Comparison of ENCODE assay signal across 28 mouse cellular contexts in the genomic region with DNA sequence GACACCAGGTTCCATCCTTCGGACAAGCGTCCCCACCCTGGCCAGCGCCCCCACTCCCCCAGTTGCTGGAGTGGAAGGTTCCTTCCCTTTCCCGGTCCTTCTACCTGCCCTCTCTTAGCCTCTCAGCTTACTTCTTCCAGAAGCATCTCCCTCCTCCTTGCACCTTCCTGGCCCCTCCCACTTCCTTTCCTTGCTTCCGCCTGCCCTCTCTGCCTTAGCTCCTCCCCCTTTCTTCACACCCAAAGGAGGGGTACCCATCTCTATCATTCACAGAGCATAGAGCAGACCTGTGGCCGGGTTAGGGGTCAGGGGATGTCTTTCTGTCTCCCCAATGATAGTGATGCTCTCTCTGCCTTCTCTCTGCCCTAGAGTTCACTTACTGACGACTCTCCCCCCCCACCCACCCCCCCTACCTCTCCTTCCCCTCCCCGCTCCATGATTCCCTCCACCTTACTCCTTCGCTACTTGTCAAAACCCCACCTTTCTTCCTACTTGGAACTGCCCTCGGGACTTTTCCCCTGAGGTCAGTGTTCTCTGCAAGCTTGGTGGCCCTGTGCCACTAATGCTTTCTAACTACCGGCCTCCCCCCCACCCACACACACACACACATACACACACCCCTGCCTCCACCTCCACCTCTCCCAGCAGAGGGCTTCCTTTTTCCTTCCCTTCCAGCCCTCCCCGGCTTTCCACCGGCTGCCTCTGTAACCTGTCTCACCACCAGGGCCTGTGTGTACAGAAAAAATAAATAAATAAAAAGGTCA. TPM values are rescaled to one million over a fixed set of nuclear protein-coding genes. Genes with fewer than 3 reads are reported as not detected.
DNase-seq lines count a peak whose midpoint lies in the region; ATAC-seq lines count a peak whose summit lies in the region.
"Had no signal": no experiment of that assay in that cellular context is flagged by ENCODE, and none has a peak within 500 bp of the region (broad histone marks: within the 10 kb centered on the region; RNA-seq: fewer than 3 reads in every experiment).

No protein-coding gene starts in this region.

- H3K36me3 ChIP-seq in intestine, embryonic 15.5 days, result no peaks in the 10 kb centered on the region
- H3K36me3 ChIP-seq: embryonic facial prominence, embryonic 12.5 days; heart, embryonic 13.5 days; limb, embryonic 12.5 days; midbrain, embryonic 10.5 days had no signal

- H3K4me1 ChIP-seq in intestine, embryonic 15.5 days (replicated peaks), result no peaks in the 10 kb centered on the region; the same call in 1 of the 2 replicates

- no peaks in the 10 kb centered on the region for H3K9me3 ChIP-seq in intestine, embryonic 15.5 days
- H3K9me3 ChIP-seq: embryonic facial prominence, embryonic 12.5 days; heart, embryonic 13.5 days; limb, embryonic 12.5 days; midbrain, embryonic 10.5 days had no signal

- no peaks in the 10 kb centered on the region for H3K27me3 ChIP-seq in intestine, embryonic 15.5 days (replicated peaks)
- H3K27me3 ChIP-seq: CH12.LX had no signal

- 47% methylated on average over 13 of the region's 13 CpGs for WGBS in intestine, embryonic 15.5 days

- no peak for ATAC-seq in intestine, embryonic 15.5 days
- ATAC-seq: forebrain, postnatal 0 days; intestine, embryonic 16.5 days; liver, postnatal 0 days; lung, postnatal 0 days had no signal

- no peak overlapping the region for H3K4me2 ChIP-seq in intestine, embryonic 15.5 days (replicated peaks)
- H3K4me2 ChIP-seq: embryonic facial prominence, embryonic 12.5 days; heart, embryonic 13.5 days; limb, embryonic 12.5 days; liver, embryonic 11.5 days had no signal

- H3K4me3 ChIP-seq in intestine, embryonic 15.5 days (replicated peaks), result no peak overlapping the region
- H3K4me3 ChIP-seq: embryonic facial prominence, embryonic 12.5 days; heart, adult 2 months; heart, embryonic 13.5 days; layer of hippocampus, adult 2 months; limb, embryonic 12.5 days; midbrain, embryonic 10.5 days had no signal

- no peak overlapping the region for H3K9ac ChIP-seq in intestine, embryonic 15.5 days
- H3K9ac ChIP-seq: embryonic facial prominence, embryonic 12.5 days; forebrain, postnatal 0 days; heart, embryonic 13.5 days; limb, embryonic 12.5 days; liver, postnatal 0 days had no signal

- peak; percentile 26 for DNase-seq in kidney, adult 11 months
- DNase-seq in kidney, adult 18-20 months, result no peak
- peak; percentile 75 for DNase-seq in R1 (ENCODE audit: low read depth, low spot score)
- peak; percentile 30 for DNase-seq in kidney, adult 9 months
- peak; percentile 41 for DNase-seq in kidney, postnatal 14 days
- no peak for DNase-seq in layer of hippocampus, postnatal 10 days (ENCODE audit: low spot score in 2 of 2)
- DNase-seq: B cell, adult 2 months; cerebellum, adult 11-12 months; cerebellum, postnatal 10 days; forebrain, postnatal 0 days; gastrocnemius, postnatal 25 days; heart, adult 2 months; heart, postnatal 14 days; layer of hippocampus, postnatal 36 days; liver, postnatal 0 days; right cerebral cortex, postnatal 14 days; thymus, postnatal 4 days had no signal

- H3K27ac ChIP-seq in intestine, embryonic 15.5 days, result no peak overlapping the region
- H3K27ac ChIP-seq: embryonic facial prominence, embryonic 12.5 days; heart, adult 2 months; heart, embryonic 13.5 days; layer of hippocampus, adult 2 months; limb, embryonic 12.5 days; midbrain, embryonic 10.5 days had no signal

RNA-seq across cellular contexts. Expression of gene Pax2, which starts 57.0 kb away (rescaled TPM):
- total RNA-seq in layer of hippocampus, postnatal 10 days (2021), result under 1 TPM; 0.20 to 0.37 TPM
- polyA plus RNA-seq in intestine, embryonic 15.5 days (2015; fragmentation: Nextera tagmentation; extraction: Ambion mirVana), result 0.04 and 0.11 TPM in 2 replicates
- total RNA-seq: CH12.LX; gastrocnemius, postnatal 25 days; heart, adult 2 months; heart, postnatal 14 days had no signal
- polyA plus RNA-seq: heart, adult 2 months; heart, embryonic 13.5 days; intestine, embryonic 16.5 days; limb, embryonic 12.5 days; liver, embryonic 11.5 days; liver, postnatal 0 days; lung, postnatal 0 days; spleen, adult 2 months had no signal

Comparison
In these comparisons a context has a peak if more than half of its experiments do, and no peak if none do; other contexts are left out.
1. DNase-seq: peak in kidney, adult 11 months (single experiment), R1 (single experiment), kidney, adult 9 months (single experiment) and kidney, postnatal 14 days (single experiment); none in kidney, adult 18-20 months (single experiment) and layer of hippocampus, postnatal 10 days (0 of 2).